Mouse (Mus musculus): ENCODE data around the gene Lrrc51. TPM values are rescaled to one million over a fixed set of nuclear protein-coding genes. Genes with fewer than 3 reads are reported as not detected.
A peak's percentile ranks its signal among the peaks of the same experiment; 100 is the strongest.

The Lrrc51 gene
- polyA plus RNA-seq, 1 experiment: 7.5 TPM

DNA sequence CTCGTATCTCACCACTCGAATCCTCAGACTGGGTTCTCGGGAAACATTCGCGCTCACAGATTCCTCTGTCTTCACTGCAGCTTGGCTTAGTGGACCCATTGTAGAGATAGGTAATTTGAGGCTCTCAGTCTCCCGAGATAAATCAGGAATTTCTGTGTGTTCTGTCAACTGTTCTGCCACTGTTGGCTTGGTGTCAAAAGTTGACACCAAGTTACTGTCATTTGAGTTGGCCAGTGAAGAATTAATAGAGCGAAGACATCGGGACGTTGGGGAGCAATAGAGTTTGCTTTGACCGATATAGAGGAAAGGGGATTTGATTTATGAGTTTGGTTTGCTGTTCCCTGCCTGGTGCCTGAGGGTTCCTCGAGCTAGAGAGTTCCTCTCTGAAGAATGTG, 27.4 kb downstream of the Lrrc51 start, which contains the start of gene Tomt:
TSS of gene Tomt (minus strand) at position 73 of the 395 bp plus-strand sequence.
- Histone ChIP-seq H3K9ac (ENCODE audit: low read depth, poor library complexity, severe bottlenecking) (peak within 1 kb of the TSS; percentile 84), H3K27me3 (ENCODE audit: control insufficient read depth, insufficient read depth, low read length, poor library complexity, severe bottlenecking) (no peaks in the 10 kb centered on the region), H3K9me3 (replicated peaks; ENCODE audit: control insufficient read depth, insufficient read depth, low read length, poor library complexity, severe bottlenecking) (no peaks in the 10 kb centered on the region), H3K4me1 (ENCODE audit: control insufficient read depth, insufficient read depth, low read length) (no peaks in the 10 kb centered on the region), H3K4me3 (ENCODE audit: low read depth, low read length) (peak within 1 kb of the TSS; percentile 95), H3K36me3 (ENCODE audit: control insufficient read depth, insufficient read depth, low read length, poor library complexity, severe bottlenecking) (0 out of 2 replicates have a peak, but pooled peaks cover 3% of the 10 kb centered on the region), H3K27ac (ENCODE audit: insufficient read depth, low read length) (peak within 1 kb of the TSS; percentile 66)
- TF ChIP-seq POLR2A (IDR thresholded peaks at IDR 0.05; ENCODE audit: insufficient read depth, low read length): no peak
- TF ChIP-seq CTCF (IDR thresholded peaks at IDR 0.05; ENCODE audit: low read depth, low read length): no peak

DNA sequence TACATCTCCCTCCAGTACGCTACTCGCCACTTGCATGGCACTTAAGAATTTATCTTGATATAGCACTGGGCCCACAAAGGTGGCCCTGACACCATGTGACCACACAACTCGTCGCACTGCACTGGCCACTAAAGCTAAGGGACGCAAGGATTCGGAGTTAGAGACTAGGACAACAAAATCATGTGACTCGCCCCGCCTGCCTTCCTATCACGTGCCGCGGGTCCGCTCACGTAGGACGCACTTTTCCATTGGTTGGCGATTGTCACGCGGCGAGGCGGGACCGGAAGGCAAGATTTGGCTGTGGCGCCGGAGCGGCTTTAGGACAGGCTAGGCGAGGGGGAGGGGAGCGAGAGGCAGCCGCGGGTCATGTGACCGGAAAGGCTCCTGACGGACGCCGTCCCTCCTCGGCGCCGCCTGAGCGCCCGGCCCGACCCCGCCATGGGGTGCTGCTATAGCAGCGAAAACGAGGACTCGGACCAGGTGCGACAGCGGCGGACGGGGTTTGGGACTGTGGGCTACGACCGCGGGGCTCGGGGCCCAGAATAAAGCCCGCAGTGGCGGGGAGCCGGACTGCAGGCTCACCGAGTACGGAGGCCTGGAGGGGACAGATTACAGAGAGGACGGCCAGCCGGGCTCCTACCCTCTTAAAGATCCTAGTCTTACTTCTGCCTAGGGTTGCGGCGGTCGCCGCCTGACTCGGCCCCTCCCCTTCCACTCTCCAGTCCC, 28.0 kb downstream of the Lrrc51 start, which contains the start of gene Lamtor1:
TSS of gene Lamtor1 (plus strand) at position 344 of the 726 bp plus-strand sequence.
- TF ChIP-seq EP300 (IDR thresholded peaks at IDR 0.05; ENCODE audit: insufficient read depth, low read depth, low read length) (peak; percentile 87; the same call in 1 of the 2 replicates), POLR2A (IDR thresholded peaks at IDR 0.05; ENCODE audit: insufficient read depth, low read length) (peak; percentile 57), CTCF (IDR thresholded peaks at IDR 0.05; ENCODE audit: low read depth, low read length) (no peak)
- H3K9ac ChIP-seq (ENCODE audit: low read depth, poor library complexity, severe bottlenecking): peak within 1 kb of the TSS; percentile 84
- H3K4me1 ChIP-seq (ENCODE audit: control insufficient read depth, insufficient read depth, low read length): no peaks in the 10 kb centered on the region
- H3K27ac ChIP-seq (ENCODE audit: insufficient read depth, low read length): peak within 1 kb of the TSS; percentile 66
- H3K4me3 ChIP-seq (ENCODE audit: low read depth, low read length): peak within 1 kb of the TSS; percentile 95
- no peaks in the 10 kb centered on the region for H3K9me3 ChIP-seq (replicated peaks; ENCODE audit: control insufficient read depth, insufficient read depth, low read length, poor library complexity, severe bottlenecking)
- no peaks in the 10 kb centered on the region for H3K27me3 ChIP-seq (ENCODE audit: control insufficient read depth, insufficient read depth, low read length, poor library complexity, severe bottlenecking)
- H3K36me3 ChIP-seq (ENCODE audit: control insufficient read depth, insufficient read depth, low read length, poor library complexity, severe bottlenecking): 0 out of 2 replicates have a peak, but pooled peaks cover 2% of the 10 kb centered on the region

DNA sequence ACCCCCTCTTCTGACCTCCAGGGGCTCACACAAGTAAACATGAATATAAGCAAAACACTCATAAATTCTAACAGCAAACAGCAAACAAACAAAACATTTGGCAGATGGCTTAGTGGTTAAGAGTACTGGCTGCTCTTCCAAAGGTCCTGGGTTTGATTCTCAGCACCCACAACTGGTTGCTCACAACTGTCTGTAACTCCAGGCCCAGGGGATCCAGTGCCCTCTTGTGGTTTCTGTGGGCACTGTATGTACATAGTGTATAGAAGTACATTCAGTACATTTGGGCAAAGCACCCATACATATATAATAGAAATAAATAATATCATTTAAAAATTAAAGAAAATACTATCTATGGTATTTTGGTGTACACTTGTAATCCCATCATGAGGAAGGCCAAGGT, 30.8 kb downstream of the Lrrc51 start:
- TF ChIP-seq EP300 (IDR thresholded peaks at IDR 0.05; ENCODE audit: insufficient read depth, low read depth, low read length): no peak
- TF ChIP-seq POLR2A (IDR thresholded peaks at IDR 0.05; ENCODE audit: insufficient read depth, low read length): no peak
- TF ChIP-seq CTCF (IDR thresholded peaks at IDR 0.05; ENCODE audit: low read depth, low read length): peak; percentile 23
- H3K4me3 ChIP-seq (ENCODE audit: low read depth, low read length): no peak overlapping the region
- no peaks in the 10 kb centered on the region for H3K9me3 ChIP-seq (replicated peaks; ENCODE audit: control insufficient read depth, insufficient read depth, low read length, poor library complexity, severe bottlenecking)
- H3K4me1 ChIP-seq (ENCODE audit: control insufficient read depth, insufficient read depth, low read length): no peaks in the 10 kb centered on the region
- H3K9ac ChIP-seq (ENCODE audit: low read depth, poor library complexity, severe bottlenecking): no peak overlapping the region
- no peak overlapping the region for H3K27ac ChIP-seq (ENCODE audit: insufficient read depth, low read length)
- no peaks in the 10 kb centered on the region for H3K27me3 ChIP-seq (ENCODE audit: control insufficient read depth, insufficient read depth, low read length, poor library complexity, severe bottlenecking)
- H3K36me3 ChIP-seq (ENCODE audit: control insufficient read depth, insufficient read depth, low read length, poor library complexity, severe bottlenecking): peaks cover 12% of the 10 kb centered on the region

DNA sequence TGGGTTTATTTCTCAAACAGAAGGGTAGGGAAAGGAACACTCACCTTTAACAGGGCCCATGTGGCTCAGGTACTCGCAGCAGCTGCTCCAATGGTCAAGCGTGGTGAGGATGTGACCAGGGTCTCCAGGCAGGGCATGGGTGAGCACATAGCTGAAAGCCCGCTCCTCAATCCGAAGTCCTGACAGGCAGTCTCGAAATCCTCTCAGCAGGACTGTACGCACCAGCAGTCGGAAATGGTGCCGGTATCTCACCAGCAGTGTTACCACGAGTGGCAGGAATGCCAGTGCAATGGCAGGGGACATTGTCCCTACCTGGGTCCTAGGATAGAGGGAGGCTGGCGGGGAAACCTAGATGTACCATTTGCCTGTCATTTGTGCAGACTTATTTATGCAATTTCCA, 31.7 kb downstream of the Lrrc51 start:
- TF ChIP-seq POLR2A (IDR thresholded peaks at IDR 0.05; ENCODE audit: insufficient read depth, low read length) (no peak), EP300 (IDR thresholded peaks at IDR 0.05; ENCODE audit: insufficient read depth, low read depth, low read length) (no peak), CTCF (IDR thresholded peaks at IDR 0.05; ENCODE audit: low read depth, low read length) (no peak)
- Histone ChIP-seq H3K4me3 (ENCODE audit: low read depth, low read length) (no peak overlapping the region), H3K4me1 (ENCODE audit: control insufficient read depth, insufficient read depth, low read length) (no peaks in the 10 kb centered on the region), H3K9ac (ENCODE audit: low read depth, poor library complexity, severe bottlenecking) (no peak overlapping the region), H3K27me3 (ENCODE audit: control insufficient read depth, insufficient read depth, low read length, poor library complexity, severe bottlenecking) (no peaks in the 10 kb centered on the region), H3K36me3 (ENCODE audit: control insufficient read depth, insufficient read depth, low read length, poor library complexity, severe bottlenecking) (peaks cover 12% of the 10 kb centered on the region), H3K9me3 (replicated peaks; ENCODE audit: control insufficient read depth, insufficient read depth, low read length, poor library complexity, severe bottlenecking) (no peaks in the 10 kb centered on the region), H3K27ac (ENCODE audit: insufficient read depth, low read length) (no peak overlapping the region)

GRCm38 (mm10) chr7:101900331-101901097, 33.2 kb downstream of the Lrrc51 start:
- Histone ChIP-seq H3K27me3 (ENCODE audit: control insufficient read depth, insufficient read depth, low read length, poor library complexity, severe bottlenecking) (no peaks in the 10 kb centered on the region), H3K27ac (ENCODE audit: insufficient read depth, low read length) (no peak overlapping the region), H3K4me3 (ENCODE audit: low read depth, low read length) (no peak overlapping the region), H3K36me3 (ENCODE audit: control insufficient read depth, insufficient read depth, low read length, poor library complexity, severe bottlenecking) (peaks cover 12% of the 10 kb centered on the region), H3K9ac (ENCODE audit: low read depth, poor library complexity, severe bottlenecking) (no peak overlapping the region; the same call in 1 of the 2 replicates), H3K9me3 (replicated peaks; ENCODE audit: control insufficient read depth, insufficient read depth, low read length, poor library complexity, severe bottlenecking) (no peaks in the 10 kb centered on the region), H3K4me1 (ENCODE audit: control insufficient read depth, insufficient read depth, low read length) (no peaks in the 10 kb centered on the region)
- TF ChIP-seq POLR2A (IDR thresholded peaks at IDR 0.05; ENCODE audit: insufficient read depth, low read length) (no peak), CTCF (IDR thresholded peaks at IDR 0.05; ENCODE audit: low read depth, low read length) (no peak), EP300 (IDR thresholded peaks at IDR 0.05; ENCODE audit: insufficient read depth, low read depth, low read length) (no peak)

Data from ES-Bruce4 (cell line).